13 mouse cellular contexts compared by ENCODE assay signal in the genomic region with DNA sequence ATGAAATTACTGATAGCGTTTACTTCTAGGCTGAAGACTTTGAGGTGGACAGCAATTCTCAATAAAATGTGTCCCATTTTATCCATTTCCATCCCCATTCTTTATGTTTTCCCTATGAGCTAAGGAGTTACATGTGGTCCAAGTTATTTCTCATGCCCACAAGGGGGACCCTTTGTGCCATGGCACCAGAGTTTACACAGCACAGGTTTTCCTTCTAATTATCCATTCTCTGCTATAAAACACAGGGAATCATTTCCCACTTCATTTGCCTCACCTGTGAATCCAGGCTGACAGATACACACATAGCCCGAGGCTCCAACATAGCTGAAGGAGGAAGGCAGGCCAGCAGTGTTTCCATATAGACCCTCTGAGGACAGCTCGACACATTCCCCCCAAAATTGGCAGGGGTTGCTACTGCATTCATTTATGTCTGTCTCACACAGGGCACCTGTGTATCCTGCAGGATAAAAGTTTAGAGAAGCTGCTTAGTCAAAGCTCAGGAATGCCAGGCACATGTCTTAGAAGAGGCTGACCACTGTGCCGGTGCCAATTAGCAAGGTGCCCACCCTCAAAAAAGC.
DNase-seq lines count a peak whose midpoint lies in the region; ATAC-seq lines count a peak whose summit lies in the region.
"Had no signal": no experiment of that assay in that cellular context is flagged by ENCODE, and none has a peak within 500 bp of the region (broad histone marks: within the 10 kb centered on the region; RNA-seq: fewer than 3 reads in every experiment).

No protein-coding gene starts in this region.

- no peak overlapping the region for H3K9ac ChIP-seq in embryonic facial prominence, embryonic 11.5 days (replicated peaks; ENCODE audit: low read length)
- no peak overlapping the region for H3K9ac ChIP-seq in embryonic facial prominence, embryonic 14.5 days (ENCODE audit: low read depth, low read length)
- H3K9ac ChIP-seq in neural tube, embryonic 13.5 days = no peak overlapping the region
- H3K9ac ChIP-seq: embryonic facial prominence, embryonic 12.5 days; limb, embryonic 12.5 days; stomach, embryonic 15.5 days had no signal

- ATAC-seq in embryonic facial prominence, embryonic 11.5 days (replicated peaks; ENCODE audit: insufficient number of reproducible peaks, low FRiP score, low TSS enrichment, low read depth) = no peak
- no peak for ATAC-seq in embryonic facial prominence, embryonic 14.5 days (ENCODE audit: low read depth)
- ATAC-seq in neural tube, embryonic 13.5 days (ENCODE audit: low read depth) = peak; percentile 56
- ATAC-seq: intestine, embryonic 16.5 days had no signal

- H3K27me3 ChIP-seq in embryonic facial prominence, embryonic 11.5 days (ENCODE audit: control insufficient read depth, insufficient read depth, low read length) = no peaks in the 10 kb centered on the region
- H3K27me3 ChIP-seq in embryonic facial prominence, embryonic 10.5 days (replicated peaks; ENCODE audit: low read depth, poor library complexity, severe bottlenecking) = no peaks in the 10 kb centered on the region
- H3K27me3 ChIP-seq in embryonic facial prominence, embryonic 14.5 days (replicated peaks; ENCODE audit: control insufficient read depth, insufficient read depth, low read length) = no peaks in the 10 kb centered on the region
- no peaks in the 10 kb centered on the region for H3K27me3 ChIP-seq in neural tube, embryonic 13.5 days
- H3K27me3 ChIP-seq: embryonic facial prominence, embryonic 12.5 days; limb, embryonic 12.5 days; stomach, embryonic 15.5 days had no signal

- H3K4me3 ChIP-seq in embryonic facial prominence, embryonic 11.5 days (ENCODE audit: low read depth, low read length) = no peak overlapping the region
- H3K4me3 ChIP-seq in embryonic facial prominence, embryonic 10.5 days = no peak overlapping the region
- H3K4me3 ChIP-seq in embryonic facial prominence, embryonic 14.5 days (ENCODE audit: low read depth, low read length) = no peak overlapping the region
- H3K4me3 ChIP-seq in neural tube, embryonic 13.5 days = no peak overlapping the region
- H3K4me3 ChIP-seq: embryonic facial prominence, embryonic 12.5 days; limb, embryonic 12.5 days; stomach, embryonic 15.5 days had no signal

- no peaks in the 10 kb centered on the region for H3K36me3 ChIP-seq in embryonic facial prominence, embryonic 11.5 days (replicated peaks; ENCODE audit: control insufficient read depth, insufficient read depth, low read depth, low read length)
- no peaks in the 10 kb centered on the region for H3K36me3 ChIP-seq in embryonic facial prominence, embryonic 10.5 days (replicated peaks)
- H3K36me3 ChIP-seq in embryonic facial prominence, embryonic 14.5 days (ENCODE audit: control insufficient read depth, insufficient read depth, low read length) = no peaks in the 10 kb centered on the region
- H3K36me3 ChIP-seq in neural tube, embryonic 13.5 days = no peaks in the 10 kb centered on the region
- H3K36me3 ChIP-seq: embryonic facial prominence, embryonic 12.5 days; limb, embryonic 12.5 days; stomach, embryonic 15.5 days had no signal

- H3K9me3 ChIP-seq in embryonic facial prominence, embryonic 11.5 days (replicated peaks; ENCODE audit: control insufficient read depth, low read length) = no peaks in the 10 kb centered on the region
- H3K9me3 ChIP-seq in embryonic facial prominence, embryonic 10.5 days = no peaks in the 10 kb centered on the region
- H3K9me3 ChIP-seq in embryonic facial prominence, embryonic 14.5 days (ENCODE audit: control insufficient read depth, low read length) = no peaks in the 10 kb centered on the region
- H3K9me3 ChIP-seq in neural tube, embryonic 13.5 days = no peaks in the 10 kb centered on the region
- H3K9me3 ChIP-seq: embryonic facial prominence, embryonic 12.5 days; limb, embryonic 12.5 days; stomach, embryonic 15.5 days had no signal

- H3K4me1 ChIP-seq in embryonic facial prominence, embryonic 11.5 days (ENCODE audit: control insufficient read depth, insufficient read depth, low read length) = no peaks in the 10 kb centered on the region
- no peaks in the 10 kb centered on the region for H3K4me1 ChIP-seq in embryonic facial prominence, embryonic 10.5 days
- no peaks in the 10 kb centered on the region for H3K4me1 ChIP-seq in embryonic facial prominence, embryonic 14.5 days (ENCODE audit: control insufficient read depth, insufficient read depth, low read length)
- H3K4me1 ChIP-seq in neural tube, embryonic 13.5 days (replicated peaks) = no peaks in the 10 kb centered on the region
- H3K4me1 ChIP-seq: embryonic facial prominence, embryonic 12.5 days; limb, embryonic 12.5 days; stomach, embryonic 15.5 days had no signal

- intact Hi-C loops in left cerebral cortex, postnatal 4 days (cut with DNase I) = no loop called here

- 83% methylated on average over 4 of the region's 4 CpGs for whole genome bisulfite sequencing in embryonic facial prominence, embryonic 11.5 days
- 83% methylated on average over 4 of the region's 4 CpGs for WGBS in embryonic facial prominence, embryonic 10.5 days
- WGBS in embryonic facial prominence, embryonic 14.5 days = 78% methylated on average over 4 of the region's 4 CpGs
- WGBS in neural tube, embryonic 13.5 days = 78% methylated on average over 4 of the region's 4 CpGs

- DNase-seq in embryonic facial prominence, embryonic 11.5 days (ENCODE audit: low spot score) = peak; percentile 20
- DNase-seq in embryonic facial prominence, embryonic 10.5 days (ENCODE audit: low spot score) = no peak
- DNase-seq in left cerebral cortex, postnatal 4 days = peak; percentile 12
- DNase-seq in left cerebral cortex, adult 9 months (ENCODE audit: low spot score in 2 of 2) = no peak
- DNase-seq in embryonic facial prominence, embryonic 14.5 days (ENCODE audit: low spot score) = peak; percentile 24
- no peak for DNase-seq in MN1 (ENCODE audit: low spot score)
- DNase-seq in B cell, adult 2 months = no peak
- DNase-seq: right cerebral cortex, adult 18-20 months had no signal

- no peak overlapping the region for H3K27ac ChIP-seq in embryonic facial prominence, embryonic 11.5 days (replicated peaks; ENCODE audit: low read depth, low read length)
- no peak overlapping the region for H3K27ac ChIP-seq in embryonic facial prominence, embryonic 10.5 days (replicated peaks)
- H3K27ac ChIP-seq in embryonic facial prominence, embryonic 14.5 days (replicated peaks; ENCODE audit: low read depth, low read length) = no peak overlapping the region
- H3K27ac ChIP-seq in neural tube, embryonic 13.5 days (replicated peaks) = no peak overlapping the region
- H3K27ac ChIP-seq: embryonic facial prominence, embryonic 12.5 days; limb, embryonic 12.5 days; stomach, embryonic 15.5 days had no signal

- H3K4me2 ChIP-seq in embryonic facial prominence, embryonic 11.5 days (ENCODE audit: low read depth, low read length) = no peak overlapping the region
- no peak overlapping the region for H3K4me2 ChIP-seq in embryonic facial prominence, embryonic 14.5 days (ENCODE audit: low read depth, low read length)
- no peak overlapping the region for H3K4me2 ChIP-seq in neural tube, embryonic 13.5 days
- H3K4me2 ChIP-seq: embryonic facial prominence, embryonic 12.5 days; limb, embryonic 12.5 days; stomach, embryonic 15.5 days had no signal

Comparison
In these comparisons a context has a peak if more than half of its experiments do, and no peak if none do; other contexts are left out.
1. DNase-seq: peak in embryonic facial prominence, embryonic 11.5 days (single experiment), left cerebral cortex, postnatal 4 days (single experiment) and embryonic facial prominence, embryonic 14.5 days (single experiment); none in embryonic facial prominence, embryonic 10.5 days (single experiment), left cerebral cortex, adult 9 months (0 of 2), MN1 (single experiment) and B cell, adult 2 months (0 of 2).